Mouse (Mus musculus) heart, adult 2 months (tissue): ENCODE measurements around the gene Cisd1. TPM values are rescaled to one million over a fixed set of nuclear protein-coding genes. Genes with fewer than 3 reads are reported as not detected.
A peak's percentile ranks its signal among the peaks of the same experiment; 100 is the strongest.

Source experiments
- DNase-seq, 2 experiments: peaks; one replicate each; pipeline ENCODE4 v3.0.0; 2021
- H3K27ac ChIP-seq: fragments of 200-600 bp; 2 replicates; pipeline ENCODE4 v1.8.1; 2022
- H3K27me3 ChIP-seq: fragments of 200-500 bp; 2 replicates; pipeline ENCODE4 v1.6.1; 2012; ENCODE audit warnings: mild to moderate bottlenecking, low read length, inconsistent platforms, mixed read lengths; ENCODE audit not compliant: control insufficient read depth, insufficient read depth
- H3K36me3 ChIP-seq: fragments of 200-500 bp; 2 replicates; pipeline ENCODE4 v1.6.1; 2012; ENCODE audit warnings: low read length, inconsistent platforms; ENCODE audit not compliant: control insufficient read depth, insufficient read depth
- H3K4me1 ChIP-seq: fragments of 200-500 bp; 2 replicates; pipeline ENCODE4 v1.6.1; 2011; ENCODE audit warnings: low read length; ENCODE audit not compliant: control insufficient read depth, insufficient read depth
- H3K4me3 ChIP-seq: fragments of 200-600 bp; 2 replicates; pipeline ENCODE4 v1.8.1; 2022
- H3K79me2 ChIP-seq: fragments of 200-500 bp; replicated peaks from 2 replicates; pipeline ENCODE4 v1.6.1; 2012; ENCODE audit warnings: mild to moderate bottlenecking, inconsistent platforms, low read length, moderate library complexity, mixed read lengths; ENCODE audit not compliant: control insufficient read depth, insufficient read depth
- H3K9ac ChIP-seq: fragments of 200-500 bp; 2 replicates; pipeline ENCODE4 v1.6.1; 2012; ENCODE audit warnings: low read depth, mild to moderate bottlenecking, control low read depth, inconsistent platforms, low read length, mixed read lengths
- CTCF ChIP-seq: fragments of 200-600 bp; IDR thresholded peaks from 2 replicates; pipeline ENCODE4 v1.8.1; 2022; ENCODE audit warnings: antibody characterized with exemption, mild to moderate bottlenecking, moderate library complexity
- EP300 ChIP-seq: fragments of 200-500 bp; IDR thresholded peaks from 2 replicates; pipeline ENCODE4 v1.6.1; 2011; ENCODE audit warnings: low read depth, low read length, control low read depth; ENCODE audit not compliant: insufficient read depth
- POLR2A ChIP-seq: fragments of 200-500 bp; IDR thresholded peaks from 2 replicates; pipeline ENCODE4 v1.6.1; 2011; ENCODE audit warnings: mild to moderate bottlenecking, low read depth, low read length, control low read depth; ENCODE audit not compliant: insufficient read depth
- WGBS: fragments of 180-500 bp; shearing (Covaris S2); methylation state at CpG from one replicate; pipeline ENCODE4 v1.1.7; 2018; 5-methylcytosine and 5-hydroxymethylcytosine counted together
- intact Hi-C: fragments of 180-260 bp; cut with DNase I; formaldehyde crosslinking; loops from one replicate; pipeline ENCODE4 v1.15.1; 2025
- polyA plus RNA-seq: library from polyadenylated mRNA; depleted of rRNA; stranded (reverse); fragments of >200 nt; gene quantifications from 2 replicates; pipeline ENCODE4 v1.2.3, GENCODE M21; 2012
- total RNA-seq, 2 experiments: library from RNA; stranded (reverse); gene quantifications; 2 replicates each; pipeline ENCODE4 v1.2.3; 2021

The Cisd1 gene
- total and polyA plus RNA-seq, 3 experiments: 203 to 338 (median 295) TPM

DNA sequence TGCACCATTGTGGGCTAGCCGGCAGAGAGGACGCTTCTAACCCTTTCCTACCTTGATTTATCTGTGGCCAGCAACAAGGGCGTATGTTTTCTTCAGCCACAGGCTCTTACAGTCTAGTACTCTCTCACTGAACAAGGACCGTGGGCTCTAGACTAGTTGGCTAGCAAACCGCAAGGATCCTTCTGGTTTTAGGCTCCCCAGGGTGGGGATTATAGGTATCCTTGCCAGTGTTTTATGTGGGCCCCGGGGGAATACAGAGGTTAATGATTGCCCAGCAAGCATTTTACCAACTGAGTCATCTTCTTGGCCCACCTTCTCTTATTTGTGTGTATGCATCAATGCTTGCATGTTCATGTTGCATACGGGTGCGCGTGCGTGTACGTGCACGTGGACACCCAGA lies 10.2 kb upstream of the Cisd1 start:
- Histone ChIP-seq H3K9ac (no peak overlapping the region), H3K36me3 (peaks cover 3% of the 10 kb centered on the region; the same call in 1 of the 2 replicates), H3K27me3 (no peaks in the 10 kb centered on the region), H3K79me2 (peaks cover 14% of the 10 kb centered on the region), H3K4me1 (no peaks in the 10 kb centered on the region), H3K27ac (no peak overlapping the region), H3K4me3 (no peak overlapping the region)
- TF ChIP-seq POLR2A (no peak), CTCF (no peak), EP300 (no peak)
- intact Hi-C loops: no loop called here
- DNase-seq: no peak
- WGBS: 94% methylated on average over 12 of the region's 12 CpGs

DNA sequence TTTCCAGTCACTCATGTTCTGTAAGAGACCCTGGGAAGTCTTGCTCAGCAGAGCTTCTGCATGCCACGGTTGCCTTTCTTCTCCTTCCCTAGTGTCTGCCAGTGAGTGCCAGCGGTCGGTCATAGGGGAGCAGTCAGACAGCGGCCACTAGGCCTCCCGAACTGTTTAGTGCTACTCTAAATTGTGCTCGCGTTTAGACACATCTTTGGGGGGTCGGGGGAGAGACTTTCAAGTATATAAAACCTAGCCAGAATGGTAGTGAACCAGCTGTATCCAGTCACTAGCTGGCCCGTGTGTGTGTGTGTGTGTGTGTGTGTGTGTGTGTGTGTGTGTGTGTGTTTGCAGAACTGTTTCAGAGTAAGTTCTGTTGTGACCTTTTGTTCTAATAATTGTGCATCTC lies 9.1 kb upstream of the Cisd1 start:
- H3K9ac ChIP-seq: no peak overlapping the region
- H3K36me3 ChIP-seq: peaks cover 3% of the 10 kb centered on the region; the same call in 1 of the 2 replicates
- no peak for TF ChIP-seq EP300
- TF ChIP-seq POLR2A: no peak
- no peak for TF ChIP-seq CTCF
- intact Hi-C loops: no loop called here
- H3K4me1 ChIP-seq: peaks cover 3% of the 10 kb centered on the region
- 72% methylated on average over 9 of the region's 9 CpGs for WGBS
- no peaks in the 10 kb centered on the region for H3K27me3 ChIP-seq
- no peak overlapping the region for H3K27ac ChIP-seq
- DNase-seq: no peak
- H3K79me2 ChIP-seq: peaks cover 7% of the 10 kb centered on the region
- no peak overlapping the region for H3K4me3 ChIP-seq

DNA sequence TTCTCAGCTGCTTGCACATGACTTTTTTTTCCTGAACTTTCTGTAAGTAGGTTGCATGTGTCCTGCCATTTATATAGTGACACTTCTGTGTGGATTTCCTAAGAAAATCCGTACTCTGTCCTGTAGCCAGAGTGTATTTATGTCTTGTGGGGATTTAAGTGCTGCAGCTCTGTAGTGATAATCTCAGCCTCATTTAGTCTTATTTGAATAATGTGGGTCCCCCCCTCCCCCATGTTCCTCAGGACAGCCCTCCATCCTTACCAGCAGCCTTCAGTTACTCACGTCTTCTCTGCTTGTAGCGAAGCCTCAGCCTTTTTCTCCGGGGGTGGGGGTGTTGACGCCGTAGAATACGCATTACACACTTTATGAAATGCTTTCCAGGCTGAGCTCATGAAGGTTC lies 6.5 kb upstream of the Cisd1 start:
- no peak for TF ChIP-seq EP300
- no peak for TF ChIP-seq POLR2A
- TF ChIP-seq CTCF: no peak
- 95% methylated on average over 7 of the region's 7 CpGs for WGBS
- peaks cover 4% of the 10 kb centered on the region for H3K4me1 ChIP-seq
- DNase-seq: no peak
- no peaks in the 10 kb centered on the region for H3K36me3 ChIP-seq
- peaks cover 7% of the 10 kb centered on the region for H3K79me2 ChIP-seq
- H3K9ac ChIP-seq: no peak overlapping the region
- H3K27ac ChIP-seq: no peak overlapping the region
- intact Hi-C loops: no loop called here
- H3K27me3 ChIP-seq: no peaks in the 10 kb centered on the region
- H3K4me3 ChIP-seq: no peak overlapping the region

DNA sequence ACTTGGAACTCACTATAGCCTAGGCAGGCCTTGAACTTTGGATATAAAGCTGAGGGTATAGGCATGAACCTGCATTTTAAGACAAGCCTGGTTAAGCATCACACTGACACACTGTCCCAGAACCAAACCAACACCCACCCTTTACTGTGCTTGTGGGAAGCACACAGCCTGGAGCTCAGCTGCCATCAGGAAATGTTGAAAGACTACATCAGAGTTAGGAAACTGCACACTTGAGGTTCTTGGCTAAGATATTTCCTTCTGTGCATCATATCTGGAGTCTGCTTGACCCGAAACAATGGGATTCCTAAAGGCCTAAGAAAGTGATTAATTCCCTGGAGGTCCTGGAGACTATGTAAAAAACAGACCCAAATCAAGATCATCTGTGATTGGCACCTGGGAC lies 4.5 kb upstream of the Cisd1 start:
- H3K4me1 ChIP-seq: peaks cover 6% of the 10 kb centered on the region
- TF ChIP-seq POLR2A (no peak), CTCF (no peak), EP300 (no peak)
- DNase-seq: no peak
- peak overlapping the region; percentile 96; the same call in 1 of the 2 replicates for H3K4me3 ChIP-seq
- no peaks in the 10 kb centered on the region for H3K27me3 ChIP-seq
- 62% methylated on average over 1 of the region's 1 CpGs for WGBS
- H3K36me3 ChIP-seq: no peaks in the 10 kb centered on the region
- intact Hi-C loops: loop anchor here (5.0 kb wide), 2 partner anchors 62 to 112 kb away; partner anchors contain the start of genes Tfam and Ube2d1
- H3K79me2 ChIP-seq: peaks cover 5% of the 10 kb centered on the region; the same call in 1 of the 2 replicates
- H3K27ac ChIP-seq: peak overlapping the region; percentile 94
- H3K9ac ChIP-seq: no peak overlapping the region

DNA sequence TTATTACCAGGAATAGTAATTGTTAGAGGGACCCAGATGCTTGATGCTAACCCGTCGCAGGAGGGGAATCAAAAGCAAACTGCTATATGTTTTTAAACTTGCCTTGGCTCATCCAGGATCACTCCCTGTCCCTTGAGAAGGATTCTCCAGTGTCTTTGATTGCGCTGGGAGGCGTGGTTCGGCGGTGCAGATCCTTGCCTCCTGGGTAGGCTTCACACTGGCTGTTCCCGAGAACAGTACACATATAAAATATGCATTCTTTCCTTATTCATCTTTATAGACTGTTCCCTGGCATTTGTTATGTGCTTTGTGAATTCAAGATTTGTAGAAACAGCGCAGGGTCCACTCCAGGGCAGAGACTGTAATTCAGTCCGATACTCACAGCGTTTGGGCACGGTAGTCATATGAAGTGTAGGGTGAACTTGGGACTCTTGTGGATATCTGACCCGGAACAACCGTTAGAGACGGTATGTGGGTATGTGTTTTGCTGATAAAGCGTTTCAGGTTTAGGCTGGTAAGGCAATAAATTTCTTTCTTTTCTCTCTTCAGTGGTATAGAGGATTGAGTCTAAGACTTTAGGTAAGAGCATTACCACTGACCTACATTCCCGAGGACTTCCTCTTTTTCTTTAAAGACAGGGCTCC lies 4.0 kb upstream of the Cisd1 start:
- Histone ChIP-seq H3K36me3 (no peaks in the 10 kb centered on the region), H3K4me1 (peaks cover 6% of the 10 kb centered on the region), H3K4me3 (peak overlapping the region; percentile 96), H3K9ac (no peak overlapping the region; the same call in 1 of the 2 replicates), H3K27me3 (no peaks in the 10 kb centered on the region), H3K27ac (peak overlapping the region; percentile 94), H3K79me2 (peaks cover 6% of the 10 kb centered on the region; the same call in 1 of the 2 replicates)
- intact Hi-C loops: loop anchor here (5.0 kb wide), 2 partner anchors 61 to 111 kb away; partner anchors contain the start of genes Tfam and Ube2d1
- no peak for TF ChIP-seq EP300
- TF ChIP-seq POLR2A: no peak
- peak in 1 of 2 experiments; percentile 33 for DNase-seq
- WGBS: 18% methylated on average over 16 of the region's 16 CpGs

DNA sequence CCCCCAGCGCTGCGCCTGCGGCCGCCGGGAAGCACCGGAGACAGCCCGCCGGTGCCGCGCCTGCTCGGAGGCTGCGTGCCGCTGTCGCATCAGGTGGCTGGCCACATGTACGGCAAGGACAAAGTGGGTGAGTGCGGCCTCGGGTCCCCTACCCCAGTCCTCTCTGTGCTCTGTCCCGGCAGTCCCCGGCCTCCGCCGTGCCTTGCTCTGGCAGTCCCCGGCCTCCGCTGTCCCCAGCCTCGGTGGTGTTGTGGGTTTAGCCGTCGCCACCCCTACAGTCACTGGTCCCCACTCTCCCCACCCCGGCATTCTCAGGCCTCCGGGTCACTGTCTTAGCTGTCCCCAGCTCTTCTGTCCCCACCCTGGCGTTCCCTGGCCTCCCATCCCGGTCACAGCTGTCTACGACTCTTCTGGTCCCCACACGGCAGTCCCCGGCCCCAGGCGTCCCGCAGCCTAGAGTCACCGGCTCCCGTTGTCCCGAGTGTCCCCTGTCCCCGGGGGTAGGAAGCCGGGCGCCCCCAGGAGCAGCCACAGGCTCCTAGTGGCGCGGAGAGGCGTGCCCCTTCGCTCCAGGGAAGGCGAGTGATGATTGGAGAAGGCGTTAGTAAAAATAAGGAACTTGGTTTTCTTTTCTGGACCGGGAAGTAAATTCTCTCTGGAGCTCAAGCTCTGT lies 3.3 kb upstream of the Cisd1 start:
- H3K36me3 ChIP-seq: no peaks in the 10 kb centered on the region
- intact Hi-C loops: loop anchor here (5.0 kb wide), 2 partner anchors 61 to 111 kb away; partner anchors contain the start of genes Tfam and Ube2d1

More for the DNA sequence above, 3.3 kb upstream of the Cisd1 start:
- TF ChIP-seq POLR2A: no peak
- TF ChIP-seq CTCF: peak; percentile 25
- TF ChIP-seq EP300: no peak
- H3K27ac ChIP-seq: peak overlapping the region; percentile 94
- H3K79me2 ChIP-seq: peaks cover 3% of the 10 kb centered on the region; the same call in 1 of the 2 replicates
- H3K9ac ChIP-seq: peak overlapping the region; percentile 96
- H3K27me3 ChIP-seq: no peaks in the 10 kb centered on the region
- H3K4me1 ChIP-seq: peaks cover 6% of the 10 kb centered on the region
- peak overlapping the region; percentile 96 for H3K4me3 ChIP-seq
- peak; percentile 68 to 74 for DNase-seq
- WGBS: under 1% methylated on average over 48 of the region's 48 CpGs
